Mouse (Mus musculus) effector memory CD4-positive, alpha-beta T cell, adult 5 months (primary cell): ENCODE results near the gene Zc3h4. TPM values are rescaled to one million over a fixed set of nuclear protein-coding genes. Genes with fewer than 3 reads are reported as not detected.

Experiments used
- polyA plus RNA-seq: library from polyadenylated mRNA; unstranded; fragments of 100-300 nt; shearing (Covaris generic); gene quantifications from one replicate; pipeline ENCODE4 v1.2.1, GENCODE M21; 2017

Gene Zc3h4
- 17.3 TPM for polyA plus RNA-seq

GRCm38 (mm10) chr7:16400689-16401611, at the start of gene Zc3h4:
Gene Zc3h4 (plus strand): TSS chr7:16400910.

DNA sequence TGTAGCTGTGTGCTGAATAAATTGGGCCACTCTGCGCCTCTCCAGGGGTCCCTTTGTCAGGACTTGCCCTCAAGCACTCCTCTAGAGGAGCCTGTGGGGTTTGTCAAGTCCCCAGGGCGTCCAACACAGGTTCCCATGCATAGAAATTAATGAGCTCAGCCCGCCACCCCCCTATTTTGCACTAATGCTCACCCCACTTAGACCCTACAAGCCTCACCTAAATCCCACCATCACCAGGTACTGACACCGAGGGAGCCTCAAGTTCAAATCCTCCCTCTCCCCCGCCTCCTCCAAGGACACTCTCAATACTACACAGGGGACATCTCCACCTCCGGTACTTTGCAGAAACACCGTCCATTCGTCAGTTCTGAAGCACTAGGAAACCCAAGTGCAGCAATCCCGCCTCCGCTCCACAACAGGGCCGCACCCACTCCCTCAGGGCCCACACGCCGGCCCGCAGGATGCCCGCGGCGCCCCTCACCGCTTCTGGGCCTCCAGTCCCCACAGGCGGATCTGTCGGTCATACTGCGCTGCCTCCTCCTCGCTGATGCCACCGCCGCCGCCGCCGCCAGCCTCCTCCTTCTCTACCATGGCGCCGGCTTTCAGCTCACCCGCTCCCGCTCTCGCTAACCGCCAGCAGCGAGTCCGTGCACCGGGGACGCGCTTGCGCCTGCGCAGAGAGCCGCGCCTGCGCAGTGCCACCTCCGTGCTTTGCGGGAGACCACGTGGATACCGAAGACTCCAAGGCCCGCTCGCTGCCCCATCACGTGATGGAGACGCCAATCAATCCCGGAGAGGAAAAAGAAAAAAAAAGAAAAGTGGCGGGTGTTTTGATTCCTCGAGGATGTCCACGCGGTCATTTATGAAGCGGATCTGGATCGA, 13.3 kb upstream of the Zc3h4 start, which contains the start of gene Sae1:
Sae1 (minus strand) TSS at position 647 of the 882 bp plus-strand sequence.

DNA sequence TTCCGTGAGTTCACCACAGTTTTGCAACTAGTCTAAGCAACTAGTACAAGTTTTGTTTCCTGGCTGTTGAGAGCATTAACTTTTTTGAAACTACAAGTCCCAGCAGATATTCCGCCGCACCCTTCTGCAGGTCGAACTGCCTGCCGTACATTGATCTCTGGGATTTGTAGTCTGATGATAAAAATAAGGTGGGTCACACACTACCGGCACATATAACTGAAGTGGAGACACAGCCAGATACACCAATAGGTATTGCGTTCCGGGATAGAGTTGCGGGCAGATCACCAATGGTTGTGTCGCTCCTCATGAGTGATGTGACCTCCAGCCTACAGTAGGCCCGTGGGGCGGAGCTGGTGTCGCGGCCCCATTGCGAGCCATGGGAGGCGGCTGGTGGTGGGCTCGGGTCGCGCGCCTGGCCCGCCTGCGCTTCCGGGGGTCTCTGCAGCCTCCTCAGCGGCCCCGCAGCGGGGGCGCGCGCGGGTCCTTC, 51.9 kb downstream of the Zc3h4 start, which contains the start of gene Tmem160:
Tmem160 (plus strand) TSS at position 193 of the 487 bp plus-strand sequence.

GRCm38 (mm10) chr7:16477628-16478027, 76.9 kb downstream of the Zc3h4 start, which contains the start of gene Npas1:
Gene Npas1 (minus strand): TSS chr7:16477728.

Other genes starting within 250 kb of the Zc3h4 start
- gene Meis3, start 225.8 kb upstream of the Zc3h4 start, polyA plus RNA-seq = 46.1 TPM
- gene Dhx34, start 178.9 kb upstream of the Zc3h4 start, polyA plus RNA-seq = 19.8 TPM
- not detected for gene C5ar2, start 156.8 kb upstream of the Zc3h4 start, polyA plus RNA-seq
- gene C5ar1, start 141.4 kb upstream of the Zc3h4 start, polyA plus RNA-seq = not detected
- gene Inafm1, start 127.3 kb upstream of the Zc3h4 start, polyA plus RNA-seq = 2.5 TPM
- 108 TPM for gene Ccdc9, start 114.1 kb upstream of the Zc3h4 start, polyA plus RNA-seq
- 47.2 TPM for gene Bbc3, start 92.5 kb upstream of the Zc3h4 start, polyA plus RNA-seq
- gene Sae1, start 13.1 kb upstream of the Zc3h4 start, polyA plus RNA-seq = 96.4 TPM
- gene Tmem160, start 51.9 kb downstream of the Zc3h4 start, polyA plus RNA-seq = 69.4 TPM
- gene Npas1, start 76.8 kb downstream of the Zc3h4 start, polyA plus RNA-seq = not detected
- 6.0 TPM for gene Arhgap35, start 214.1 kb downstream of the Zc3h4 start, polyA plus RNA-seq